Mouse (Mus musculus) Patski (cell line): ENCODE measurements at regions not wholly inside any gene's neighbourhood (a gene's known extent, or its start where the extent isn't known, plus 50 kb on each side); places are given as distances from the start of the nearest gene placed in this dataset.

Source experiments
- ATAC-seq: fragments of 100-300 bp; one replicate; pipeline ENCODE4 v1.8.0; 2021
- CTCF ChIA-PET: fragments of 350-600 bp; sonication (Branson Sonifier 250); formaldehyde crosslinking; loops from one replicate; lab custom pipeline; 2022; ENCODE audit warnings: inconsistent platforms; lab: Charles Lee
- POLR2A ChIA-PET: fragments of 350-600 bp; sonication (Branson Sonifier 250); formaldehyde crosslinking; loops from one replicate; lab custom pipeline; 2022; ENCODE audit warnings: antibody characterized with exemption, inconsistent platforms; lab: Charles Lee
- DNase-seq: peaks from one replicate; pipeline ENCODE4 v3.0.0-alpha.2; 2011; ENCODE audit warnings: low read depth, low spot score
- H3K27me3 ChIP-seq: fragments of 371-371 bp; one replicate; pipeline ENCODE4 v1.5.1; 2021
- CTCF ChIP-seq: fragments of 100-300 bp; IDR thresholded peaks from one replicate; pipeline ENCODE4 v1.5.1; 2021
- in situ Hi-C: fragments of 300-500 bp; cut with MboI; formaldehyde crosslinking; loops from 3 replicates; pipeline ENCODE4 v1.11.1; 2018; ENCODE audit warnings: low pct_unique_long_range_greater_than_20kb, mixed read lengths

- no peaks in the 10 kb centered on the region for H3K27me3 ChIP-seq
- in situ Hi-C loops, result no loop called here
- no peak for TF ChIP-seq CTCF
- ChIA-PET CTCF (no interaction called here), POLR2A (no interaction called here)
- ATAC-seq, result no peak
- DNase-seq, result no peak
These were observed 208.0 kb upstream of the Runx1 start for GRCm38 (mm10) chr16:93033943-93034342.

DNA sequence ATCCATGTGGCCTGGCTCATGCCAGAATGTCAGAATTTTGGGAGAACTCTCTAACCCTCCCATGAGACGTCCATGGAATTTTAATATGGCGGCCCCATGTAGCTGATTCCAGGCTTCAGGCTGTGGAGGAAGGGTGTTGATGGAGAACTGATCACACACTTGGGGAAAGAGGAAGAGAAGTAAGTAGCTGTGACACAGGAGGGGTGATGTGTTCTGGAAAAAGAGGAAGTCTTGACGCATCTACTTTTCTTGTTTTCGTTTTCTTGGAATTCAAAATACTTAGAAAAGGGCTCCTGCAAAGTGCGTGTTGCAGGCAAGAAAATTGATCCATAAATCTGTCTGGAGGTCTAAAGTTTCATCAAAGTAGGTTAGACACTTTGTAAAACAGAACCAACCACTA lies 205.7 kb upstream of the Runx1 start:
- in situ Hi-C loops, result no loop called here
- H3K27me3 ChIP-seq, result no peaks in the 10 kb centered on the region
- POLR2A ChIA-PET, result no interaction called here
- CTCF ChIA-PET, result no interaction called here
- no peak for ATAC-seq
- no peak for TF ChIP-seq CTCF
- DNase-seq, result no peak

- H3K27me3 ChIP-seq, result no peaks in the 10 kb centered on the region
- ChIA-PET CTCF (interaction anchor here (1.2 to 1.4 kb wide), 2 partner anchors 10 to 13 kb away, joined by 4 to 5 read pairs; no protein-coding TSS in a partner anchor), POLR2A (no interaction called here)
- DNase-seq, result no peak
- in situ Hi-C loops, result no loop called here
- no peak for TF ChIP-seq CTCF
- ATAC-seq, result no peak
These were observed 202.7 kb upstream of the Runx1 start for GRCm38 (mm10) chr16:93028640-93029039.

GRCm38 (mm10) chr16:93028016-93028415 lies 202.1 kb upstream of the Runx1 start:
- ATAC-seq (no peak), DNase-seq (no peak)
- in situ Hi-C loops, result no loop called here
- TF ChIP-seq CTCF, result no peak
- CTCF ChIA-PET, result interaction anchor here (1.2 to 1.4 kb wide), 2 partner anchors 11 to 14 kb away, joined by 4 to 5 read pairs; no protein-coding TSS in a partner anchor
- H3K27me3 ChIP-seq, result no peaks in the 10 kb centered on the region
- POLR2A ChIA-PET, result interaction anchor here (0.6 kb wide), 1 partner anchor 10 kb away, joined by 3 read pairs; no protein-coding TSS in a partner anchor

DNA sequence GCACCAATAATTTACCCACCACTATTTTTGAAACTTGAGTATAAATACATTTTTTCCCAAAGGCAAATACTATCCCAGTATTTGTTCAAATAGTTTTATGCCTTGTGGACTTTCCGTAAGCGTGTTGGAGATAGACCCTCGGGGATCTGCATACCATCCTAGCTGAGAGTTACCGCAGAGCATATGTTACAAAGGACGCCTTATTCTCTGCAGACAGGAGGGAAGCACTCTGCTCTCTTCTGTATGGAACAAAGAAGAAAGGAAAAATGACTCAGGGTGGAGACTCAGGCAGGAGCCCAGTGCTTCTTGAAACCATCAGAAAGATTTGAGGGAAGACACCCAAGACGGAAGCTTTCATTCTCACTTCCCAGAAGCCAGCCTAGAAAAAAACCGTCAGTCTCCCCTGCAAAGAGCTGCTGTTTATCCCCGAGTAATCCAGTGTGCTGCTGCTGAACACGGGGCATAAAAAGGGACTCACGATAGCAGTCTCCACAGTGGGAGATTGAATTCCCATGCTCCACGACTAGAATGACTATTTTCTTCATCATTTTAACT lies 200.2 kb upstream of the Runx1 start:
- TF ChIP-seq CTCF, result no peak
- no peak for ATAC-seq
- in situ Hi-C loops, result no loop called here
- ChIA-PET CTCF (no interaction called here), POLR2A (no interaction called here)
- no peaks in the 10 kb centered on the region for H3K27me3 ChIP-seq
- no peak for DNase-seq

DNA sequence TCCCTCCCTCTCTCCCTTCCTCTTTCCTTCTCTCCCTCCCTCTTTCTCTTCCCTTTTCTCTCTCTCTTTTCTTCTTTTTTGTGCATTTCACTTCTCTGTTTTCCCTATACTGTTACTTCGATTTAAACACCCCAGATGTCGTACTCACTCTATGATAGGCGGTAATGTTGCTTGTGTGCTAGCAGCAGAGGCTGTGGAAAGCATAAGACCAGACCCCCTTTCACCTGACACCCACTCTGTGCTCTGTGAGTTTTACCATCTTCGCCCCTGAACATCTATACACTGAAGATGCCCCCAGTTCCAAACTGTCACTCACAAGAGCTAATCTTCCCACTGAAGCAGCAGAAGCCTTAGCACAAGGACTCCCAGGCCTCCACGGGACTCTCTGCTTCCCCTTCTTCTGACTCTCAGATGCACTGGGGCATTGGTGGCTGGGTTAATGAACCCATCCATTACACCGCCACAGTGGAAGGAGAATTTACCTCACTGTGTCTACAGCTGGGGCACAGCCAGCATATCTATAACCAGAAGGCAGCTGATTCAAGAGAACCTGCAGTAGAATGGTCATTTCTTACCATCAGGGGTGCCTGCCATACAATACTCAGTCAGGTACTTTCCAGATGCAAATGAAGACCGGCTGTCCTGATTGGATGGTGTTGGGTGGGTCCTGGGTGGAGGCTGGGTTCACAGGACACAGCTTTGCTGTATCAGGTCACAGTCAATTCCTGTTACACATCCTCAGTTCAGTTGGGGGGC lies 194.0 kb upstream of the Runx1 start:
- POLR2A ChIA-PET, result no interaction called here

GRCm38 (mm10) chr16:93018766-93019165 lies 192.8 kb upstream of the Runx1 start:
- in situ Hi-C loops, result loop anchor here (10.0 kb wide), 1 partner anchor 436 kb away; no protein-coding TSS in a partner anchor
- no peak for TF ChIP-seq CTCF
- DNase-seq, result no peak
- POLR2A ChIA-PET, result no interaction called here
- no peak for ATAC-seq
- CTCF ChIA-PET, result interaction anchor here (1.3 kb wide), 1 partner anchor 11 kb away, joined by 5 read pairs; no protein-coding TSS in a partner anchor
- no peaks in the 10 kb centered on the region for H3K27me3 ChIP-seq

More for the DNA sequence above, 194.0 kb upstream of the Runx1 start:
- in situ Hi-C loops, result loop anchor here (10.0 kb wide), 1 partner anchor 435 kb away; no protein-coding TSS in a partner anchor
- DNase-seq, result no peak
- TF ChIP-seq CTCF, result no peak
- CTCF ChIA-PET, result interaction anchor here (1.3 kb wide), 1 partner anchor 10 kb away, joined by 5 read pairs; no protein-coding TSS in a partner anchor
- no peak for ATAC-seq
- no peaks in the 10 kb centered on the region for H3K27me3 ChIP-seq

GRCm38 (mm10) chr16:93017025-93017424 lies 191.1 kb upstream of the Runx1 start:
- ATAC-seq (no peak), DNase-seq (no peak)
- ChIA-PET CTCF (no interaction called here), POLR2A (no interaction called here)
- in situ Hi-C loops, result loop anchor here (10.0 kb wide), 1 partner anchor 438 kb away; no protein-coding TSS in a partner anchor
- TF ChIP-seq CTCF, result no peak
- H3K27me3 ChIP-seq, result no peaks in the 10 kb centered on the region

DNA sequence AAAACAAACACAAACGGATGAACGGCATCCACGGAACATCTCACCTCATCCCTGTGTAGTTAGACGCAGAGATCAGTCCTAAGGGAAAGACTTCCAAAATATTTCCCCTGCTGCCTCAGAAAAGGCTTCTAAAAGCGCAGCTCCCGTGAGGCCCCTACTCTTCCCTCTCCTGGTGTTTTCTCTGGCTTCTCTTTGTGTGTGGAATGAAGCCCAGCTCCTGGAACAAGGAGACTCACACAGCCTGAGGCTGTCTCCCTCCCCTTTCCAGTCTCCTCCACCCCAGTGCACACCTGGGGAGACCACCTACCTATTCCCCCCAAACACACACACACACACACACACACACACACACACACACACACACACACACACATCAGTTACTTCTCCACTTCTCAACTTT lies 189.7 kb upstream of the Runx1 start:
- ChIA-PET CTCF (no interaction called here), POLR2A (interaction anchor here (0.6 kb wide), 2 partner anchors 35 to 735 kb away, joined by 3 to 5 read pairs; no protein-coding TSS in a partner anchor)
- H3K27me3 ChIP-seq, result no peaks in the 10 kb centered on the region
- no peak for TF ChIP-seq CTCF
- ATAC-seq (no peak), DNase-seq (no peak)
- in situ Hi-C loops, result loop anchor here (10.0 kb wide), 1 partner anchor 439 kb away; no protein-coding TSS in a partner anchor

GRCm38 (mm10) chr16:93014991-93015390 lies 189.0 kb upstream of the Runx1 start:
- in situ Hi-C loops, result loop anchor here (5.0 to 10.0 kb wide), 2 partner anchors 77 to 440 kb away; no protein-coding TSS in a partner anchor
- ATAC-seq, result no peak
- H3K27me3 ChIP-seq, result no peaks in the 10 kb centered on the region
- ChIA-PET POLR2A (no interaction called here), CTCF (no interaction called here)
- DNase-seq, result no peak
- no peak for TF ChIP-seq CTCF

DNA sequence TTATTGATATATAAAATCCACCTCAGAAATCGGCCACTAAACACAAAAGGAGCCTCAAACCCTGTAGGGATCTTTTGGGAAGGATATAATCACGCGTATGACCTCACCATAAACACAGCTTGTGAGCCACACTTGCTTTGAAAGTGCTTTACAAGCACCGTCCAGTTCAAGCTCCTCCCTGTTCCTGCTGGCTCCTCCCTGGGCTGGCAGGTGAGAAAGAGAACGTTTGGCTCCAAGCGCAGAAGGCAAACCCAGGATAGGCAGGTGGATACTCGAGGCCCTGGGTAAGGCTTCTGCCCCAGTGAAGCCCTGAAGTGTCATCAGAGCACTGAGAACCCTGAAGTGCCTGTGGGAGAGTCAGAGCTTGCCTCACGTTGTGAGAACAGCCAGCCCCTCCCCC lies 187.9 kb upstream of the Runx1 start:
- ChIA-PET CTCF (no interaction called here), POLR2A (no interaction called here)
- DNase-seq, result no peak
- in situ Hi-C loops, result loop anchor here (5.0 to 10.0 kb wide), 2 partner anchors 78 to 441 kb away; no protein-coding TSS in a partner anchor
- ATAC-seq, result no peak
- H3K27me3 ChIP-seq, result no peaks in the 10 kb centered on the region
- no peak for TF ChIP-seq CTCF
